Mouse (Mus musculus): Measurements from ENCODE around the gene Vac14. TPM values are rescaled to one million over a fixed set of nuclear protein-coding genes. Genes with fewer than 3 reads are reported as not detected.

Gene Vac14
- polyA plus RNA-seq, 1 experiment, result 63.4 TPM

- no peak for TF ChIP-seq GATA1 (IDR thresholded peaks at IDR 0.05; ENCODE audit: low read length)
These were observed 79.7 kb downstream of the Vac14 start for GRCm38 (mm10) chr8:110698098-110698497.

GRCm38 (mm10) chr8:110699501-110699900 lies 81.1 kb downstream of the Vac14 start:
- no peak for TF ChIP-seq GATA1 (IDR thresholded peaks at IDR 0.05; ENCODE audit: low read length)

- TF ChIP-seq GATA1 (IDR thresholded peaks at IDR 0.05; ENCODE audit: low read length), result no peak
These were observed 82.2 kb downstream of the Vac14 start for GRCm38 (mm10) chr8:110700561-110700960.

DNA sequence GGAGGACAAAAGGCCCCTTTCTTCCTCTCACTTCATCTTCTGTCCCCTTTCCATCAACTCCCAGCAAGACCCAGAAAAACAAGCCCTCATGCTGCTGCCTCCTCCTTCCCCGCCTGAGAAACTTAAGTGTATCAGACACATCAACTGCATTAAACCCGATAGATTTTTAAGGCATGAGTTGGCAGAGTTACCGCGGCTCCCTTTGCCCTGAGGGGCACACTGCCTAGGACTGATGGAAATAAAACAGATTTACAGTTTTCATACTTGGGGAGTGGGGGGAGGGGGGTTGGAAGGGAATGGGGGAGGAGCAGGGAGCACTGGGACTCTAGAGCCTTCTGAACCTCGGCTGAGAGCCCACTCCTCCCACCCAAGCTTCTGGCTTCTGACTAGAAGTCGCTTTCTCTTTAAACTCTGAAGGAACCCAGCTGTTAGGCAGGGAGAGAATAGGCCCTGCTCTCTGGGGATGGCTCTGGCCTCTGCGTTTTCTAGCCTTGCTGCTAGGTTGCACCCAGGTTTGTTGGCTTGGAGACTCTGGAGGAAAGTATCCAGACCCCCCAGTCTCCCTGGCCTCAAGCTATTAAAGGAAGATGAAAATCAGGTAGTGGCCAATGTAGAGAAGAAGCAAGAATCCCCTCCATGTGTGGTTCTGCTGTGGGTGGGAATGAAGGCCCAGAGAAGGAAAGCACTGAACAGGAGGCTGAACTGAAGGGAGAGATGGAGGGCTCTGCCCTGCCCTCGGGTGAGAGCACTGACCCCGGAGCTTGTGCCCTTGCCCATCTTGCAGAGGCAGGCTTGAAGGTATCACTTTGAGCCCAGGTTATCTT lies 84.5 kb downstream of the Vac14 start:
- TF ChIP-seq GATA1 (IDR thresholded peaks at IDR 0.05; ENCODE audit: low read length), result no peak

DNA sequence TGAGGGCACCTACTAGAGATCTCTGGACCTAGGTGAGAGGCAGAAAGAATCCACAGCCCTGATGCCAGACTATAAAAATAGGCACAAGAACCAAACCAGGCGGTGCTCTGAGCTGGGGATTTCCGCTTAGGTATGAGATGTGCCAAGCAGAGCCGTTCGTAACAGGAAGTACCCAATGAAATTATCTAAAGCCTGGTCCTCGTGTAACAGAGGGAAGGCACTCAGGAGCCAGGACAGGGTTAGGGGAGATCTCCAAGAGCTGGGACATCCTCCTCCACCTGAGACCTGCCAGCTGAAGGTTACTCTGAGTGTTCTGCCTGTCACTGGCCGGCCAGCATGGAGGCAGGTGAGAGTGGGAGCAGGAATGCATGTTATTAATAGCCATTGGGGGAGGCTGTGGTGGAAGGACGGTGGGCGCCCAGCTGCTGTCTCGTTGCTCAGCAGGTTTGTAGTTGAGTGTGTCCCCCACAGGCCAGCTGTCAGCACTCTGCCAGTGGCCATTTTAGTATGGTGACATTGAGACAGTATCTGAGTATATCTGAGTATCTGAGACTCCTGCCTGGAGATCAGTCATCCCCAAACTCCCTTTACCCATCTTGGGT lies 85.2 kb downstream of the Vac14 start:
- TF ChIP-seq GATA1 (IDR thresholded peaks at IDR 0.05; ENCODE audit: low read length), result no peak

- TF ChIP-seq GATA1 (IDR thresholded peaks at IDR 0.05; ENCODE audit: low read length), result no peak
These were observed 85.7 kb downstream of the Vac14 start for GRCm38 (mm10) chr8:110704103-110704502.

DNA sequence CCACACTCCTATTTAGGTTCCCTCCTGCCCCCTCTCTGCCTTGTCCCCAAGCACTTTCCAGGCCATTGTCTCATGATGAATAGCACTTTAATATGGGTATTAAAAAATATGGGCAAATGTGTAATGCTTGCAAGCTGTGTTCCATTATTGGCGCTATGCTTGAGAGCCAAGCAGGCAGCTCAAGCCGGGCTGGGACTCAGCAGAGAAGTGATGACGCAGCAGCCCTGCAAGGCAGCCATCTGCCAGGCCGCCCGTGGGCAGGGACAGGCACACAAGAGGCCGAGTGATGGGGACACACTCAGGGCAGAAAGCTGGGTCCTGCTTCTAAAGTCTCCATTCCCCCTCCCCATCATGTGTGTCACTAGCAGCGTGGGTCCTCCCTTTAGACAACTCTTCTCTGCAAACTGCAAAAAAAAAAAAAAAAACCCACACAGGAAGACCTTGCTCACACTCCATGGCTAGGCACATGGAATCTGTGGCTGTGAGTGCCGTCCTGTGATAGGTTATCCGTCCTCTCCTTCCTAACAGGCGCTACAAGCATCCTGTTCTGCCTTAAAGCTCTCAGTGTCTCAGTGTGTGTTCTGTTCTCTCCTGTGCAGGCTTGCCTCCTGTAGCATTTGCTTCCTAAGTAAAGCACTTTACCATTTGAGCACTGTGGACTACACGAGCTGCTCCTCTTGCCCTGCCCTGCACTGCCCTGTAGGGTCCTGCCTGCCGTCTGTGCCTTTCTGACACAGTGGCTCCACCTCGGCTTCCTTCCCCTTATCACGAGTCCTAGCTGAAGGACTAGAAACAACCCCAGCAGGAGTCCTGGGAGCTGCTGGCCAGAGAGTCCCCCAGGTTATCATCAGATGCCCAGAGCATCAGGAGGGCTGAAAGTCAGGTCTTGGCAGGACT lies 87.3 kb downstream of the Vac14 start:
- TF ChIP-seq GATA1 (IDR thresholded peaks at IDR 0.05; ENCODE audit: low read length), result no peak

- TF ChIP-seq GATA1 (IDR thresholded peaks at IDR 0.05; ENCODE audit: low read length), result no peak
These were observed 88.0 kb downstream of the Vac14 start for GRCm38 (mm10) chr8:110706288-110706870.

DNA sequence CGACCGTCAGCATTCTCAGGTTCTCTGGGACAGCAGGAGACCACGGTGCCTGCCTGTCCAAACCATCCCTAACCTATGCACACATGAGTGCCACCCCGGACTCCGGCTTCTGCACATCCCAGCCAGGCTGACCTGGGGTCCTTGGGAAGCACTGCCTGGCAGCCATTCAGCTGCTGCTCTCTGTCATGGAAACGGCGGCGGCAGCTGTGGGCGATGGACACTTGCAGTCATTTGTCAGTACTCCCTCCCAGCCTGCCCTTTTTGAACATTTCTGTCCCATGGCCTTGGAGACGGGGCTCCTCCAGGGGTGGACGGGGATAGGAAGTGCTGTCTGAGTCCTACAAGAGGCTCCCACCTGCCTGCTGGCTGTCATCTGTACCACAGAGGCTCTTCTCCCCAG lies 90.0 kb downstream of the Vac14 start:
- TF ChIP-seq GATA1 (IDR thresholded peaks at IDR 0.05; ENCODE audit: low read length), result no peak

GRCm38 (mm10) chr8:110710593-110710992 lies 92.2 kb downstream of the Vac14 start:
- no peak for TF ChIP-seq GATA1 (IDR thresholded peaks at IDR 0.05; ENCODE audit: low read length)

DNA sequence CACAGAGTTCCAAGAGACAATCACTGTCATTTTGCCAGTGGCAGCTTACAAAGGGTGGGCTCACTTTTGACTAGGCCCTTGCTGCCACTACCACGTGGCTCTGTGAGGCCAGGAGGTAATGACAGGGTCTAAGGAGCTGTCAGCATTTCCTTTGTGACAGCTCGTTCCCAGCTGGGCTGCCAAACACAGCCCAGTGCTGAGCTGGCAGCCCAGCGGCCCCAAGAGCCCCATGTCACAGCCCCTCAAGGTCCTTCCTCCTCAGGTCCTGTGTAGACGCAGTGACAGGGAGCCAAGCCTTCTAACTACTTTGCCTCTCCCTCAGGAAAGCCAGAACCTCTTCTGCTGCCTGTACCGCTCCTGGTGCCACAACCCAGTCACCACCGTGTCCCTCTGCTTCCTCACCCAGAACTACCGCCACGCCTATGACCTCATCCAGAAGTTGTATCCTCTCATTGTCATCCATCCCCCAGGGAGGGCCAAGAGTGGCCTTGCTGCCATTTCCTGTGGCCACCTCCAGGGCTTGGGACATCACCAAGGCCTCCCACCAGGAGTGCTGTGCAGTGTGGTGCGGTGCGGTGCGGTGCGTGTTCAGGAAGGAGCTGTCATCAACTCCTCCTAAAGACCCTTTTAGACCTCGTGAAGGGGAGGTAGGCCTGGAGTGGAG lies 93.0 kb downstream of the Vac14 start:
- TF ChIP-seq GATA1 (IDR thresholded peaks at IDR 0.05; ENCODE audit: low read length), result no peak

GRCm38 (mm10) chr8:110713073-110713472 lies 94.7 kb downstream of the Vac14 start:
- TF ChIP-seq GATA1 (IDR thresholded peaks at IDR 0.05; ENCODE audit: low read length), result no peak

- TF ChIP-seq GATA1 (IDR thresholded peaks at IDR 0.05; ENCODE audit: low read length), result no peak
These were observed 96.6 kb downstream of the Vac14 start for GRCm38 (mm10) chr8:110714827-110715519.

- no peak for TF ChIP-seq GATA1 (IDR thresholded peaks at IDR 0.05; ENCODE audit: low read length)
These were observed 97.7 kb downstream of the Vac14 start for GRCm38 (mm10) chr8:110716075-110716474.

All from G1E-ER4 (cell line).